ENCODE assay signal across 8 mouse cellular contexts in genomic region chr6:87494339-87494738, GRCm38 (mm10). TPM values are rescaled to one million over a fixed set of nuclear protein-coding genes. Genes with fewer than 3 reads are reported as not detected.
DNase-seq lines count a peak whose midpoint lies in the region; ATAC-seq and TF ChIP-seq lines count a peak whose summit lies in the region.
"Had no signal": no experiment of that assay in that cellular context is flagged by ENCODE, and none has a peak within 500 bp of the region (broad histone marks: within the 10 kb centered on the region; RNA-seq: fewer than 3 reads in every experiment).

No protein-coding gene starts in this region.

- no peak overlapping the region for H3K9ac ChIP-seq in liver, postnatal 0 days (replicated peaks)
- no peak overlapping the region for H3K9ac ChIP-seq in stomach, embryonic 16.5 days (ENCODE audit: low read length)

- no peak for TF ChIP-seq EP300 in liver, postnatal 0 days (IDR thresholded peaks at IDR 0.05; ENCODE audit: low read depth)

- peaks cover 24% of the 10 kb centered on the region; the same call in 1 of the 2 replicates for H3K4me1 ChIP-seq in spleen, adult 2 months (ENCODE audit: control insufficient read depth, insufficient read depth, insufficient read length)
- peaks cover 15% of the 10 kb centered on the region for H3K4me1 ChIP-seq in liver, postnatal 0 days (ENCODE audit: insufficient read depth)
- no peaks in the 10 kb centered on the region for H3K4me1 ChIP-seq in stomach, embryonic 16.5 days (ENCODE audit: control insufficient read depth, insufficient read depth, low read length)

- no peaks in the 10 kb centered on the region for H3K9me3 ChIP-seq in liver, postnatal 0 days (ENCODE audit: low read length)
- no peaks in the 10 kb centered on the region for H3K9me3 ChIP-seq in stomach, embryonic 16.5 days (replicated peaks; ENCODE audit: control insufficient read depth, low read length)

- no peak for TF ChIP-seq CTCF in spleen, adult 2 months (IDR thresholded peaks at IDR 0.05; ENCODE audit: extremely low read depth, insufficient read depth, insufficient read length, insufficient replicate concordance)
- no peak for TF ChIP-seq CTCF in liver, postnatal 0 days (IDR thresholded peaks at IDR 0.05; ENCODE audit: low read depth)

- H3K4me3 ChIP-seq in spleen, adult 2 months (ENCODE audit: extremely low read depth, insufficient read depth, insufficient read length), result peak overlapping the region; percentile 51
- H3K4me3 ChIP-seq in liver, postnatal 0 days (ENCODE audit: low read depth, low read length), result peak overlapping the region; percentile 41
- 0 out of 2 replicates have a peak overlapping the region, but pooled peaks have one; percentile 4 for H3K4me3 ChIP-seq in stomach, embryonic 16.5 days (replicated peaks; ENCODE audit: low read length)

- peaks cover 22% of the 10 kb centered on the region for H3K36me3 ChIP-seq in spleen, adult 2 months (ENCODE audit: control insufficient read depth, insufficient read depth, low read length)
- H3K36me3 ChIP-seq in liver, postnatal 0 days (replicated peaks; ENCODE audit: insufficient read depth, low read length), result peaks cover 8% of the 10 kb centered on the region
- H3K36me3 ChIP-seq in stomach, embryonic 16.5 days (ENCODE audit: control insufficient read depth, insufficient read depth, low read length), result no peaks in the 10 kb centered on the region

- no peaks in the 10 kb centered on the region for H3K27me3 ChIP-seq in spleen, adult 2 months (ENCODE audit: control insufficient read depth, insufficient read depth, low read length)
- H3K27me3 ChIP-seq in liver, postnatal 0 days (ENCODE audit: insufficient read depth, low read length), result no peaks in the 10 kb centered on the region
- H3K27me3 ChIP-seq in stomach, embryonic 16.5 days (ENCODE audit: control insufficient read depth, insufficient read depth, low read length), result no peaks in the 10 kb centered on the region

- H3K27ac ChIP-seq in spleen, adult 2 months (ENCODE audit: insufficient read depth, low read length), result peak overlapping the region; percentile 69
- H3K27ac ChIP-seq in liver, postnatal 0 days (ENCODE audit: low read depth), result 0 out of 2 replicates have a peak overlapping the region, but pooled peaks have one; percentile 45
- no peak overlapping the region for H3K27ac ChIP-seq in stomach, embryonic 16.5 days (ENCODE audit: low read length)

- peak overlapping the region; percentile 65 for H3K4me2 ChIP-seq in liver, postnatal 0 days (ENCODE audit: low read depth, low read length)
- peak overlapping the region; percentile 32; the same call in 1 of the 2 replicates for H3K4me2 ChIP-seq in stomach, embryonic 16.5 days (ENCODE audit: low read depth, low read length)

- peak in 1 of 2 experiments; percentile 26 for DNase-seq in spleen, adult 2 months (ENCODE audit: low read depth in 1 of 2, low spot score in 2 of 2)
- DNase-seq in spleen, postnatal 4 days (ENCODE audit: low spot score in 2 of 2), result no peak
- DNase-seq in liver, postnatal 0 days, result no peak
- DNase-seq in gastrocnemius, postnatal 4 days (ENCODE audit: low spot score in 2 of 2), result no peak
- DNase-seq in cerebellum, adult 9-11 months, result no peak
- DNase-seq: thymus, postnatal 25 days had no signal

- WGBS in spleen, adult 2 months, result 29% methylated on average over 9 of the region's 9 CpGs
- 31% methylated on average over 9 of the region's 9 CpGs for WGBS in liver, postnatal 0 days (ENCODE audit: insufficient replicate concordance)
- 64% methylated on average over 9 of the region's 9 CpGs for WGBS in stomach, embryonic 16.5 days

- TF ChIP-seq POLR2A in spleen, adult 2 months (IDR thresholded peaks at IDR 0.05; ENCODE audit: low read depth, low read length), result no peak

- ATAC-seq in hematopoietic stem cell, adult 5-6 weeks (replicated peaks in 1 of 2; ENCODE audit: insufficient read depth in 1 of 2, low FRiP score in 2 of 2, low TSS enrichment in 1 of 2, low read depth in 1 of 2, poor library complexity in 2 of 2, severe bottlenecking in 2 of 2), result peak; percentile 23 to 44; a peak in 2 of 4 replicates
- no peak for ATAC-seq in liver, postnatal 0 days
- ATAC-seq in stomach, embryonic 16.5 days (ENCODE audit: insufficient read depth, low FRiP score), result no peak

RNA-seq across cellular contexts. Expression of gene Arhgap25, which starts 38.7 kb away (rescaled TPM):
- 17.3 and 18.0 TPM in 2 replicates for polyA plus RNA-seq in spleen, adult 2 months (2012; rRNA removed)
- 59.3 and 82.2 TPM in 2 replicates for total RNA-seq in hematopoietic stem cell, adult 5-6 weeks (2017)
- 6.0 TPM in 2 replicates for polyA plus RNA-seq in liver, postnatal 0 days (2015; fragmentation: Nextera tagmentation; extraction: Ambion mirVana)
- polyA plus RNA-seq in stomach, embryonic 16.5 days (2015; fragmentation: Nextera tagmentation; extraction: Ambion mirVana), result 6.4 and 8.2 TPM in 2 replicates
- 1 to 10 TPM; 4.4 to 4.6 TPM for total RNA-seq in gastrocnemius, postnatal 4 days (2021)

Comparison
In these comparisons a context has a peak if more than half of its experiments do, and no peak if none do; other contexts are left out.
1. ATAC-seq: peak in hematopoietic stem cell, adult 5-6 weeks (2 of 2); none in liver, postnatal 0 days (single experiment) and stomach, embryonic 16.5 days (single experiment).
2. Peak in every context shown above with its lines, with median percentiles within 50 percentile points of each other: H3K4me3 ChIP-seq.